Mouse (Mus musculus): ENCODE data around the gene Scn8a.

GRCm38 (mm10) chr15:100990283-100990682 lies 120.6 kb downstream of the Scn8a start:
- TF ChIP-seq POLR2A (IDR thresholded peaks at IDR 0.05; ENCODE audit: borderline replicate concordance, insufficient read depth, low read length) (no peak), CTCF (IDR thresholded peaks at IDR 0.05; ENCODE audit: borderline replicate concordance, insufficient read depth, low read depth, low read length) (no peak)

Data from cerebellum, adult 2 months (tissue).